Mouse (Mus musculus): ENCODE data around the gene Hsf4. TPM values are rescaled to one million over a fixed set of nuclear protein-coding genes. Genes with fewer than 3 reads are reported as not detected.

Hsf4 gene
- polyA plus RNA-seq, 1 experiment from 2014 or later, result 0.33 TPM

GRCm38 (mm10) chr8:105241016-105241415 is 28.6 kb upstream of the Hsf4 start:
- ATAC-seq (ENCODE audit: insufficient number of reproducible peaks, low FRiP score, low TSS enrichment, low read depth), result no peak
- H3K4me1 ChIP-seq, result no peaks in the 10 kb centered on the region
- H3K27me3 ChIP-seq, result no peaks in the 10 kb centered on the region
- WGBS, result 94% methylated on average over 7 of the region's 7 CpGs
- peaks cover 51% of the 10 kb centered on the region for H3K36me3 ChIP-seq
- no peak overlapping the region for H3K4me3 ChIP-seq (replicated peaks)
- H3K9me3 ChIP-seq (replicated peaks), result no peaks in the 10 kb centered on the region
- no peak overlapping the region for H3K9ac ChIP-seq
- no peak overlapping the region for H3K27ac ChIP-seq (replicated peaks)
- no peak overlapping the region for H3K4me2 ChIP-seq (replicated peaks)

GRCm38 (mm10) chr8:105251954-105252353 is 17.6 kb upstream of the Hsf4 start:
- Histone ChIP-seq H3K9me3 (replicated peaks) (no peaks in the 10 kb centered on the region), H3K4me1 (peaks cover 27% of the 10 kb centered on the region), H3K9ac (no peak overlapping the region), H3K4me2 (replicated peaks) (no peak overlapping the region), H3K36me3 (peaks cover 56% of the 10 kb centered on the region), H3K4me3 (replicated peaks) (no peak overlapping the region), H3K27me3 (peaks cover 3% of the 10 kb centered on the region; the same call in 1 of the 2 replicates), H3K27ac (replicated peaks) (no peak overlapping the region)
- ATAC-seq (ENCODE audit: insufficient number of reproducible peaks, low FRiP score, low TSS enrichment, low read depth), result no peak
- 87% methylated on average over 6 of the region's 6 CpGs for WGBS

GRCm38 (mm10) chr8:105252680-105253537 is 16.7 kb upstream of the Hsf4 start:
- Histone ChIP-seq H3K27me3 (peaks cover 6% of the 10 kb centered on the region), H3K9me3 (replicated peaks) (no peaks in the 10 kb centered on the region), H3K36me3 (peaks cover 52% of the 10 kb centered on the region), H3K9ac (no peak overlapping the region), H3K4me2 (replicated peaks) (peak overlapping the region; percentile 92), H3K4me3 (replicated peaks) (peak overlapping the region; percentile 67; the same call in 1 of the 2 replicates), H3K4me1 (peaks cover 27% of the 10 kb centered on the region), H3K27ac (replicated peaks) (no peak overlapping the region)
- WGBS, result 83% methylated on average over 10 of the region's 10 CpGs
- no peak for ATAC-seq (ENCODE audit: insufficient number of reproducible peaks, low FRiP score, low TSS enrichment, low read depth)

DNA sequence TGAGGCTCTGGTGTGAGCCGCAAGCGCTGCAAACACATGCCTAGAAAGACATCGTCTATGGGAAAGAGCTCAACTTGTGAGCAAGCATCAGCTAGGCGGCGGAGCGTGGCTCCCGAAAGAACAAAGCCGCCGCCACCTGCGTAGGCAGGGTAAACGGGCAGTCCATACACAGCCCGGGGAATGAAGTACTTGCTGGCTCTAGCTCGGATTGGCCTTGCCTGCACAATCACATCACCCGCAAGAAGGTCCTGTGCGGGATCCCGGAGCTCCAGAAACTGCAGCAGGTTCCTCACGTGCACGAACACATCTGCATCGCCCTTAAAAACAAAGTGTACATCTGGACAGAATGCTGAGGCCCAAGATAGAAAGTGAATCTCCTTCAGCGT is 15.8 kb upstream of the Hsf4 start:
- H3K27ac ChIP-seq (replicated peaks), result peak overlapping the region; percentile 95
- peaks cover 31% of the 10 kb centered on the region for H3K4me1 ChIP-seq
- peaks cover 14% of the 10 kb centered on the region for H3K27me3 ChIP-seq
- peak overlapping the region; percentile 67 for H3K4me3 ChIP-seq (replicated peaks)
- whole genome bisulfite sequencing, result 35% methylated on average over 20 of the region's 20 CpGs
- no peaks in the 10 kb centered on the region for H3K9me3 ChIP-seq (replicated peaks)
- ATAC-seq (ENCODE audit: insufficient number of reproducible peaks, low FRiP score, low TSS enrichment, low read depth), result no peak
- peak overlapping the region; percentile 73; the same call in 1 of the 2 replicates for H3K9ac ChIP-seq
- H3K36me3 ChIP-seq, result peaks cover 45% of the 10 kb centered on the region
- peak overlapping the region; percentile 92 for H3K4me2 ChIP-seq (replicated peaks)

- H3K9me3 ChIP-seq (replicated peaks), result no peaks in the 10 kb centered on the region
- peak overlapping the region; percentile 73 for H3K9ac ChIP-seq
- WGBS, result under 1% methylated on average over 74 of the region's 74 CpGs
- peaks cover 39% of the 10 kb centered on the region for H3K36me3 ChIP-seq
- H3K4me1 ChIP-seq, result peaks cover 37% of the 10 kb centered on the region
- H3K4me2 ChIP-seq (replicated peaks), result peak overlapping the region; percentile 92
- peak; percentile 91 for ATAC-seq (ENCODE audit: insufficient number of reproducible peaks, low FRiP score, low TSS enrichment, low read depth)
- peaks cover 20% of the 10 kb centered on the region for H3K27me3 ChIP-seq
- H3K4me3 ChIP-seq (replicated peaks), result peak overlapping the region; percentile 67
- H3K27ac ChIP-seq (replicated peaks), result peak overlapping the region; percentile 95
Measured at GRCm38 (mm10) chr8:105254152-105254965, 15.2 kb upstream of the Hsf4 start.

- under 1% methylated on average over 14 of the region's 14 CpGs for WGBS
Measured at GRCm38 (mm10) chr8:105254966-105255350, 14.6 kb upstream of the Hsf4 start, which contains the start of gene B3gnt9. Gene B3gnt9 (minus strand): TSS chr8:105255153.

DNA sequence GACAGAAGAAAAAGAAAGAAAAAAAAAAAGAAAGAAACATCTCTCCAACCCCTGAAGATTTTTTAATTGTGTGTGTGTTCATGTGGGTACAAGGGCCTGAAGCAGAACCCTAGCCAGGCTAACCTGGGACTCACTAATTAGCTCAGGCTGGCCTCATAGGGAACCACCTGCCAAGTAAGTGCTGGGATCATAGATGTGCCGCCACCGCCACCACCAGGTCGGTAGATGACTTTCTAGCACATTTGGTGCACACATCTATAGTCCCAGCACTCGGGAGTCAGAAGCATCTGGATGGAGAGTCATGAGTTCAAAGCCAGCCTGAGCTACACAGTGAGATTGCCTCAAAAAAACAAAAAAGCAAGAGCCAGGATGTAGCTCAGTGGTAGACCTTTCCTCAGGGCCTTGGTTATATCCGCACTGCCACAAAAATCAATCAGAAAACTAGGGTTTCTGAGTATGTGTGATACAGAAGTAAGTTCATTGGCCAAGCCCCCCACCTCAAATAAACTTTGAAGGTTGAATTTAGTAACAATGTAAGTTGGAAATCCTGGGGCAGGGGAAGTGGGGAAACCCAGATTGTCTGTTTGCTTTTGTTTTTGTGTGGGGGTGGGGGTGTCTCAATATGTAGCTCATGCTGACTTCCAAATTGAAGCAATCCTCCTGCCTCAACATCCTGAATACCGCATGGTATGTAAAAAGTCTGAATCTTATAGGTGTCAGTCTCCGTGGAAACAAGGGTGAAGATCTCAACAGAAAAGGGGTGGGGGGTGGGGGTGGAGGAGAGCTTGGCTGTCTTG is 12.1 kb upstream of the Hsf4 start:
- Histone ChIP-seq H3K27me3 (peaks cover 41% of the 10 kb centered on the region), H3K4me1 (peaks cover 47% of the 10 kb centered on the region), H3K4me2 (replicated peaks) (no peak overlapping the region), H3K9me3 (replicated peaks) (no peaks in the 10 kb centered on the region), H3K4me3 (replicated peaks) (no peak overlapping the region), H3K9ac (no peak overlapping the region), H3K27ac (replicated peaks) (no peak overlapping the region), H3K36me3 (peaks cover 11% of the 10 kb centered on the region)
- ATAC-seq (ENCODE audit: insufficient number of reproducible peaks, low FRiP score, low TSS enrichment, low read depth), result no peak
- WGBS, result 70% methylated on average over 7 of the region's 7 CpGs

More at GRCm38 (mm10) chr8:105254966-105255350, 14.6 kb upstream of the Hsf4 start, which contains the start of gene B3gnt9:
- Histone ChIP-seq H3K9me3 (replicated peaks) (no peaks in the 10 kb centered on the region), H3K27me3 (peaks cover 26% of the 10 kb centered on the region), H3K36me3 (peaks cover 33% of the 10 kb centered on the region), H3K4me2 (replicated peaks) (peak within 1 kb of the TSS; percentile 92), H3K27ac (replicated peaks) (peak within 1 kb of the TSS; percentile 95), H3K4me1 (peaks cover 43% of the 10 kb centered on the region), H3K9ac (peak within 1 kb of the TSS; percentile 73), H3K4me3 (replicated peaks) (peak within 1 kb of the TSS; percentile 67)
- ATAC-seq (ENCODE audit: insufficient number of reproducible peaks, low FRiP score, low TSS enrichment, low read depth), result peak; percentile 86

- peaks cover 38% of the 10 kb centered on the region for H3K4me1 ChIP-seq
- no peak overlapping the region for H3K27ac ChIP-seq (replicated peaks)
- ATAC-seq (ENCODE audit: insufficient number of reproducible peaks, low FRiP score, low TSS enrichment, low read depth), result no peak
- H3K9ac ChIP-seq, result no peak overlapping the region
- H3K36me3 ChIP-seq, result no peaks in the 10 kb centered on the region
- H3K4me2 ChIP-seq (replicated peaks), result peak overlapping the region; percentile 68
- WGBS, result 6% methylated on average over 55 of the region's 55 CpGs
- no peaks in the 10 kb centered on the region for H3K9me3 ChIP-seq (replicated peaks)
- H3K4me3 ChIP-seq (replicated peaks), result peak overlapping the region; percentile 40
- peaks cover 51% of the 10 kb centered on the region for H3K27me3 ChIP-seq
Measured at GRCm38 (mm10) chr8:105258911-105259720, 10.5 kb upstream of the Hsf4 start.

GRCm38 (mm10) chr8:105259721-105260320 is 9.8 kb upstream of the Hsf4 start:
- H3K4me1 ChIP-seq, result peaks cover 36% of the 10 kb centered on the region
- 1% methylated on average over 30 of the region's 30 CpGs for WGBS
- no peaks in the 10 kb centered on the region for H3K36me3 ChIP-seq
- H3K27ac ChIP-seq (replicated peaks), result no peak overlapping the region
- no peaks in the 10 kb centered on the region for H3K9me3 ChIP-seq (replicated peaks)
- H3K4me2 ChIP-seq (replicated peaks), result peak overlapping the region; percentile 68
- no peak for ATAC-seq (ENCODE audit: insufficient number of reproducible peaks, low FRiP score, low TSS enrichment, low read depth)
- H3K4me3 ChIP-seq (replicated peaks), result peak overlapping the region; percentile 40
- H3K27me3 ChIP-seq, result peaks cover 51% of the 10 kb centered on the region
- no peak overlapping the region for H3K9ac ChIP-seq

All from embryonic facial prominence, embryonic 15.5 days (tissue).